Mouse (Mus musculus): ENCODE results near the gene Vmn1r231. TPM values are rescaled to one million over a fixed set of nuclear protein-coding genes. Genes with fewer than 3 reads are reported as not detected.

The Vmn1r231 gene
- polyA plus RNA-seq (2017; shearing (Covaris generic)), result not detected

GRCm38 (mm10) chr17:20904991-20905390, at the start of gene Vmn1r231:
Gene Vmn1r231, minus strand, starts transcription at chr17:20905091.

GRCm38 (mm10) chr17:20944985-20945891, 40.3 kb upstream of the Vmn1r231 start, which contains the start of gene Ppp2r1a:
Gene Ppp2r1a, plus strand, starts transcription at chr17:20945311.

GRCm38 (mm10) chr17:20919614-20920013, 14.7 kb upstream of the Vmn1r231 start, which contains the start of gene Vmn1r232:
Gene Vmn1r232, minus strand, starts transcription at chr17:20919714.

GRCm38 (mm10) chr17:20840144-20840543, 64.7 kb downstream of the Vmn1r231 start, which contains the start of gene Vmn1r230:
Gene Vmn1r230, plus strand, starts transcription at chr17:20840444.

Other genes starting within 250 kb of the Vmn1r231 start
- gene Vmn1r226, start 222.2 kb downstream of the Vmn1r231 start, polyA plus RNA-seq (2017; shearing (Covaris generic)), result not detected
- gene Vmn1r227, start 175.2 kb downstream of the Vmn1r231 start, polyA plus RNA-seq (2017; shearing (Covaris generic)), result not detected
- not detected for gene Vmn1r228, start 118.9 kb downstream of the Vmn1r231 start, polyA plus RNA-seq (2017; shearing (Covaris generic))
- gene Vmn1r229, start 93.5 kb downstream of the Vmn1r231 start, polyA plus RNA-seq (2017; shearing (Covaris generic)), result 0.02 TPM
- not detected for gene Vmn1r230, start 64.6 kb downstream of the Vmn1r231 start, polyA plus RNA-seq (2017; shearing (Covaris generic))
- gene Vmn1r232, start 14.6 kb upstream of the Vmn1r231 start, polyA plus RNA-seq (2017; shearing (Covaris generic)), result not detected
- 312 TPM for gene Ppp2r1a, start 40.2 kb upstream of the Vmn1r231 start, polyA plus RNA-seq (2017; shearing (Covaris generic))
- gene Vmn1r233, start 91.4 kb upstream of the Vmn1r231 start, polyA plus RNA-seq (2017; shearing (Covaris generic)), result not detected
- gene Zfp160, start 103.8 kb upstream of the Vmn1r231 start, polyA plus RNA-seq (2017; shearing (Covaris generic)), result 21.7 TPM

Measured in activated CD4-positive, CD25-positive, alpha-beta regulatory T cell, adult 9 weeks (primary cell).